Mouse (Mus musculus): Measurements from ENCODE around the gene Kcnmb3. TPM values are rescaled to one million over a fixed set of nuclear protein-coding genes. Genes with fewer than 3 reads are reported as not detected.
"Not testable (repeated sequence)": the region's sequence is repeated elsewhere in the genome, so short reads cannot be mapped to it uniquely, and the experiment has no call there.

Gene Kcnmb3
- polyA plus RNA-seq, 1 experiment, result not detected

DNA sequence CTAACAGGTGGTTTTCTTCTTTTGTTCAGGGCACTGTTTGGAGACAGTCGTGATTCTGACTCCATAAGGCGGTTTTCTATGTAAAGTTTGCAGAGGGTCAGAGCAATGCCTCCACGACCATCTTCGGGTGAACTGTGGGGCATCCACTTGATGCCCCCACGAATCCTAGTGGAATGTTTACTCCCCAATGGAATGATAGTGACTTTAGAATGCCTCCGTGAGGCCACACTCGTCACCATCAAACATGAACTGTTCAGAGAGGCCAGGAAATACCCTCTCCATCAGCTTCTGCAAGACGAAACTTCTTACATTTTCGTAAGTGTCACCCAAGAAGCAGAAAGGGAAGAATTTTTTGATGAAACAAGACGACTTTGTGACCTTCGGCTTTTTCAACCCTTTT lies 55.9 kb downstream of the Kcnmb3 start:
- no peak overlapping the region for H3K9ac ChIP-seq (ENCODE audit: low read depth, poor library complexity, severe bottlenecking)
- H3K4me3 ChIP-seq (ENCODE audit: low read depth, low read length), result no peak overlapping the region
- H3K4me1 ChIP-seq (ENCODE audit: control insufficient read depth, insufficient read depth, low read length), result no peaks in the 10 kb centered on the region
- peaks cover 15% of the 10 kb centered on the region for H3K36me3 ChIP-seq (ENCODE audit: control insufficient read depth, insufficient read depth, low read length, poor library complexity, severe bottlenecking)
- TF ChIP-seq POLR2A (IDR thresholded peaks at IDR 0.05; ENCODE audit: insufficient read depth, low read length) (no peak), CTCF (IDR thresholded peaks at IDR 0.05; ENCODE audit: low read depth, low read length) (no peak)
- no peak overlapping the region for H3K27ac ChIP-seq (ENCODE audit: insufficient read depth, low read length)
- H3K27me3 ChIP-seq (ENCODE audit: control insufficient read depth, insufficient read depth, low read length, poor library complexity, severe bottlenecking), result no peaks in the 10 kb centered on the region
- H3K9me3 ChIP-seq (replicated peaks; ENCODE audit: control insufficient read depth, insufficient read depth, low read length, poor library complexity, severe bottlenecking), result no peaks in the 10 kb centered on the region

GRCm38 (mm10) chr3:32434016-32434415 lies 58.0 kb downstream of the Kcnmb3 start:
- no peak overlapping the region for H3K4me3 ChIP-seq (ENCODE audit: low read depth, low read length)

DNA sequence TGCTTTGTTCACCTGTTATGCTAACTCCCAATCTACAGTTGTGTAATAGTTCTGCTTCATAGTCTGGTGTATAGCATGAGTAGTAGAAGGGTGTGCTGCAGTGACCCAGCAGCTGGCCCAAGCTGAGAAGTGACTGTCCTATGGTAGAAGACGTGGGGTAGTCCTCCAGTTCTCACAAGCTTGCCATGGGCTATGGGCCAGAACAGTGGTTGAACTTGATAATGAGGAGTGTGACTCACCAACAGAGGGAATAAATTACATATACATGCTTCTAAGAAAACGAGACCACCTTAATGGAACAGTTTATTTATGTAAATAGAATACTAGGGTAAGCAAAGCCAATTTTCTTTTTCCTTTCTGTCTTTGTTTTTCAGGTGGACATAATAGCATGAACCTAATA lies 61.6 kb downstream of the Kcnmb3 start:
- no peaks in the 10 kb centered on the region for H3K36me3 ChIP-seq (ENCODE audit: control insufficient read depth, insufficient read depth, low read length, poor library complexity, severe bottlenecking)
- H3K9ac ChIP-seq (ENCODE audit: low read depth, poor library complexity, severe bottlenecking), result no peak overlapping the region
- H3K4me1 ChIP-seq (ENCODE audit: control insufficient read depth, insufficient read depth, low read length), result no peaks in the 10 kb centered on the region
- TF ChIP-seq POLR2A (IDR thresholded peaks at IDR 0.05; ENCODE audit: insufficient read depth, low read length) (no peak), EP300 (IDR thresholded peaks at IDR 0.05; ENCODE audit: insufficient read depth, low read depth, low read length) (no peak), CTCF (IDR thresholded peaks at IDR 0.05; ENCODE audit: low read depth, low read length) (no peak)
- H3K27me3 ChIP-seq (ENCODE audit: control insufficient read depth, insufficient read depth, low read length, poor library complexity, severe bottlenecking), result no peaks in the 10 kb centered on the region
- H3K4me3 ChIP-seq (ENCODE audit: low read depth, low read length), result no peak overlapping the region
- no peaks in the 10 kb centered on the region for H3K9me3 ChIP-seq (replicated peaks; ENCODE audit: control insufficient read depth, insufficient read depth, low read length, poor library complexity, severe bottlenecking)
- H3K27ac ChIP-seq (ENCODE audit: insufficient read depth, low read length), result no peak overlapping the region

More at GRCm38 (mm10) chr3:32434016-32434415, 58.0 kb downstream of the Kcnmb3 start:
- Histone ChIP-seq H3K9me3 (replicated peaks; ENCODE audit: control insufficient read depth, insufficient read depth, low read length, poor library complexity, severe bottlenecking) (no peaks in the 10 kb centered on the region), H3K27me3 (ENCODE audit: control insufficient read depth, insufficient read depth, low read length, poor library complexity, severe bottlenecking) (no peaks in the 10 kb centered on the region), H3K36me3 (ENCODE audit: control insufficient read depth, insufficient read depth, low read length, poor library complexity, severe bottlenecking) (peaks cover 11% of the 10 kb centered on the region), H3K4me1 (ENCODE audit: control insufficient read depth, insufficient read depth, low read length) (no peaks in the 10 kb centered on the region), H3K9ac (ENCODE audit: low read depth, poor library complexity, severe bottlenecking) (no peak overlapping the region), H3K27ac (ENCODE audit: insufficient read depth, low read length) (no peak overlapping the region)
- TF ChIP-seq POLR2A (IDR thresholded peaks at IDR 0.05; ENCODE audit: insufficient read depth, low read length) (no peak), EP300 (IDR thresholded peaks at IDR 0.05; ENCODE audit: insufficient read depth, low read depth, low read length) (no peak), CTCF (IDR thresholded peaks at IDR 0.05; ENCODE audit: low read depth, low read length) (no peak)

- H3K9me3 ChIP-seq (replicated peaks; ENCODE audit: control insufficient read depth, insufficient read depth, low read length, poor library complexity, severe bottlenecking); H3K27ac ChIP-seq (ENCODE audit: insufficient read depth, low read length); H3K4me3 ChIP-seq (ENCODE audit: low read depth, low read length); H3K9ac ChIP-seq (ENCODE audit: low read depth, poor library complexity, severe bottlenecking); H3K36me3 ChIP-seq (ENCODE audit: control insufficient read depth, insufficient read depth, low read length, poor library complexity, severe bottlenecking); H3K4me1 ChIP-seq (ENCODE audit: control insufficient read depth, insufficient read depth, low read length); H3K27me3 ChIP-seq (ENCODE audit: control insufficient read depth, insufficient read depth, low read length, poor library complexity, severe bottlenecking): not testable (repeated sequence)
Observed at GRCm38 (mm10) chr3:32429351-32429750, 62.7 kb downstream of the Kcnmb3 start.

GRCm38 (mm10) chr3:32428921-32429320 lies 63.1 kb downstream of the Kcnmb3 start:
- no peaks in the 10 kb centered on the region for H3K4me1 ChIP-seq (ENCODE audit: control insufficient read depth, insufficient read depth, low read length)
- no peaks in the 10 kb centered on the region for H3K27me3 ChIP-seq (ENCODE audit: control insufficient read depth, insufficient read depth, low read length, poor library complexity, severe bottlenecking)
- no peak overlapping the region for H3K9ac ChIP-seq (ENCODE audit: low read depth, poor library complexity, severe bottlenecking)
- H3K36me3 ChIP-seq (ENCODE audit: control insufficient read depth, insufficient read depth, low read length, poor library complexity, severe bottlenecking), result no peaks in the 10 kb centered on the region
- H3K27ac ChIP-seq (ENCODE audit: insufficient read depth, low read length), result no peak overlapping the region
- H3K9me3 ChIP-seq (replicated peaks; ENCODE audit: control insufficient read depth, insufficient read depth, low read length, poor library complexity, severe bottlenecking), result no peaks in the 10 kb centered on the region
- H3K4me3 ChIP-seq (ENCODE audit: low read depth, low read length), result no peak overlapping the region
- TF ChIP-seq CTCF (IDR thresholded peaks at IDR 0.05; ENCODE audit: low read depth, low read length) (no peak), EP300 (IDR thresholded peaks at IDR 0.05; ENCODE audit: insufficient read depth, low read depth, low read length) (no peak)

GRCm38 (mm10) chr3:32428361-32428760 lies 63.7 kb downstream of the Kcnmb3 start:
- H3K27me3 ChIP-seq (ENCODE audit: control insufficient read depth, insufficient read depth, low read length, poor library complexity, severe bottlenecking), result no peaks in the 10 kb centered on the region
- H3K4me1 ChIP-seq (ENCODE audit: control insufficient read depth, insufficient read depth, low read length), result no peaks in the 10 kb centered on the region
- no peaks in the 10 kb centered on the region for H3K9me3 ChIP-seq (replicated peaks; ENCODE audit: control insufficient read depth, insufficient read depth, low read length, poor library complexity, severe bottlenecking)
- TF ChIP-seq POLR2A (IDR thresholded peaks at IDR 0.05; ENCODE audit: insufficient read depth, low read length), result no peak
- no peak for TF ChIP-seq EP300 (IDR thresholded peaks at IDR 0.05; ENCODE audit: insufficient read depth, low read depth, low read length)
- no peak for TF ChIP-seq CTCF (IDR thresholded peaks at IDR 0.05; ENCODE audit: low read depth, low read length)
- no peak overlapping the region for H3K9ac ChIP-seq (ENCODE audit: low read depth, poor library complexity, severe bottlenecking)
- H3K27ac ChIP-seq (ENCODE audit: insufficient read depth, low read length), result no peak overlapping the region
- no peaks in the 10 kb centered on the region for H3K36me3 ChIP-seq (ENCODE audit: control insufficient read depth, insufficient read depth, low read length, poor library complexity, severe bottlenecking)
- H3K4me3 ChIP-seq (ENCODE audit: low read depth, low read length), result no peak overlapping the region
